Mouse (Mus musculus) intestine, embryonic 14.5 days (tissue): ENCODE measurements around the gene Wdr5b. TPM values are rescaled to one million over a fixed set of nuclear protein-coding genes. Genes with fewer than 3 reads are reported as not detected.

Experiments used
- ATAC-seq: fragments of 200-750 bp; cut with Nextera tagmentation; replicated peaks from 2 replicates; pipeline ENCODE4 v1.8.0; 2017; ENCODE audit warnings: low read depth, moderate number of reproducible peaks, moderate TSS enrichment, moderate library complexity; ENCODE audit not compliant: low FRiP score, low TSS enrichment
- DNase-seq: peaks from one replicate; pipeline ENCODE4 v3.0.0-alpha.2; 2018; ENCODE audit warnings: low spot score
- H3K27ac ChIP-seq: fragments of 300-500 bp; sonication (generic); 2 replicates; pipeline ENCODE4 v1.5.1; 2014; ENCODE audit warnings: low read depth, mild to moderate bottlenecking, control low read depth
- H3K27me3 ChIP-seq: fragments of 300-500 bp; sonication (generic); replicated peaks from 2 replicates; pipeline ENCODE4 v1.6.1; 2014; ENCODE audit warnings: low read length, control low read depth; ENCODE audit not compliant: control insufficient read depth, insufficient read depth
- H3K36me3 ChIP-seq: fragments of 300-500 bp; sonication (generic); 2 replicates; pipeline ENCODE4 v1.6.1; 2014; ENCODE audit warnings: low read length, control low read depth; ENCODE audit not compliant: control insufficient read depth, insufficient read depth
- H3K4me1 ChIP-seq: fragments of 300-500 bp; sonication (generic); replicated peaks from 2 replicates; pipeline ENCODE4 v1.6.1; 2014; ENCODE audit warnings: low read length, control low read depth, mixed read lengths; ENCODE audit not compliant: control insufficient read depth, insufficient read depth
- H3K4me2 ChIP-seq: fragments of 300-500 bp; sonication (generic); 2 replicates; pipeline ENCODE4 v1.6.1; 2014; ENCODE audit warnings: low read length
- H3K4me3 ChIP-seq: fragments of 300-500 bp; sonication (generic); 2 replicates; pipeline ENCODE4 v1.5.1; 2014; ENCODE audit warnings: low read depth, low read length, control low read depth, mixed read lengths
- H3K9ac ChIP-seq: fragments of 300-500 bp; sonication (generic); 2 replicates; pipeline ENCODE4 v1.6.1; 2014; ENCODE audit warnings: mild to moderate bottlenecking, low read length
- H3K9me3 ChIP-seq: fragments of 300-500 bp; sonication (generic); 2 replicates; pipeline ENCODE4 v1.6.1; 2016; ENCODE audit warnings: low read length, control low read depth; ENCODE audit not compliant: control insufficient read depth
- WGBS: fragments of 180-500 bp; shearing (Covaris S2); extraction: QIAGEN DNeasy Blood & Tissue Kit; methylation state at CpG from one replicate; pipeline ENCODE4 v1.1.7; 2014; 5-methylcytosine and 5-hydroxymethylcytosine counted together
- polyA plus RNA-seq: library from polyadenylated mRNA; unstranded; fragments of >200 nt; fragmentation: Nextera tagmentation; extraction: Ambion mirVana; gene quantifications from 2 replicates; pipeline ENCODE4 v1.2.1, GENCODE M21; 2014

Wdr5b gene
- polyA plus RNA-seq, 1 experiment from 2014 or later = 8.7 TPM

DNA sequence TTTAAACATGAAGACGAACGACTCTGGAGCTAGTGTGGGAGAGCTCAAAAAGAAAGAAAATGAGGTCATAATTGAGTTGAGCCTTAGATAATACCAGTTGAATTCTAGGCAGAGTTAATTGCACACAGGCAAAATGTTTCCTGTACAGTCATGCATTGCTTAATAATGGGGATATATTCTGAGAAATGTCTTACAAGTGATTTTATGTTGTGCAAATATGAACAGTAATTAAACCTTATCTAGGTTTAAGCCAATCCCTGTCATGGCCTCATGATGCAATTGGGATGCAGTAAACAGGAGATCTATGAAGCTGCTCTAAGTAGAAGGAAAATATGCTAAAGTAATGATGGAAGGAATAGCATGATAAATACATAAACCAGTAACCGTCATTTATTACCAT lies 33.8 kb downstream of the Wdr5b start:
- DNase-seq (no peak), ATAC-seq (no peak)
- Histone ChIP-seq H3K27ac (no peak overlapping the region), H3K9me3 (no peaks in the 10 kb centered on the region), H3K4me3 (no peak overlapping the region), H3K4me2 (no peak overlapping the region), H3K36me3 (no peaks in the 10 kb centered on the region), H3K9ac (no peak overlapping the region), H3K4me1 (peaks cover 6% of the 10 kb centered on the region; the same call in 1 of the 2 replicates), H3K27me3 (no peaks in the 10 kb centered on the region)
- WGBS = 92% methylated on average over 3 of the region's 3 CpGs

DNA sequence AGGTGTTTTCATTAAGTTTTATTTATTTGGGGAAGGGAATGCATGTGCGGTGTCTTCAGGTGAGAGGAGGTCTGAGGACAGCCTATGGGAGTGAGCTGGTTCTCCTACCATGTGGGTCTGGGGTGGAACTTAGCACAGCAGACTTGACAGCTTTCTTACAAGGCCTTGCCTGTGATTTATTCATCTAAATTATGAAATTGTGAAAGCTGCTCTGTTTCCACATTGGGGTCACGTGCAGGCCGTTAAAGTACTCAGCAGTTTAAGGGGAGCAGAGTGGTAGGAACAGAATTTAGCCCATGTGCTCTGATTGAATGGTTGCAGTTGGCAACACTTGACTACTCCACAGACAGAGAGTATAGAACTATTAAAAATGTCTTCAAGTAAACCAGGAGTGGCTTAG lies 38.9 kb downstream of the Wdr5b start:
- Histone ChIP-seq H3K27ac (no peak overlapping the region), H3K27me3 (no peaks in the 10 kb centered on the region), H3K4me2 (no peak overlapping the region), H3K36me3 (peaks cover 16% of the 10 kb centered on the region), H3K9me3 (no peaks in the 10 kb centered on the region), H3K4me1 (no peaks in the 10 kb centered on the region), H3K9ac (no peak overlapping the region), H3K4me3 (no peak overlapping the region)
- no peak for DNase-seq
- 93% methylated on average over 3 of the region's 3 CpGs for whole genome bisulfite sequencing
- ATAC-seq = no peak

DNA sequence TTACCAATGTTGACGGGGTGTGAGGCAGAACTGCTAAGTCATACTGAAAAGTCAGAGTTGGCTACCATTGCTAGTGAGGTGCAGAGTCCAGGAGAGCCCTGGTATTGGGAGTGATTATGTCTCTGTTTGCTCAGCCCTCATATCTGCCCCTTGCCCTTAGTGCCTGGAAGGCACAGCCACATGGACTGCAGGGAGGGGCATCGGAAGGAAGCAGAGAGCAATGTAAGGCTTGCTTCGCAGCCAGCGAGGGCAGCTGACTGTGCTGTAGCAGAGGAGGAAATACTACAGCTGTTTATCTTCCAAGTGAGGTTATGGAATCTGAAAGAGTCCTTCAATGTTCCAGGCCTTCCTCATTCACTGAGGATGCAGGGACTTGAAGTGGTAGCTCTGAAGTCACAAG lies 46.9 kb downstream of the Wdr5b start:
- Histone ChIP-seq H3K36me3 (peaks cover 70% of the 10 kb centered on the region), H3K9ac (no peak overlapping the region), H3K4me2 (no peak overlapping the region), H3K27me3 (no peaks in the 10 kb centered on the region), H3K27ac (no peak overlapping the region), H3K4me1 (no peaks in the 10 kb centered on the region), H3K9me3 (no peaks in the 10 kb centered on the region), H3K4me3 (no peak overlapping the region)
- peak; percentile 90 for ATAC-seq
- no peak for DNase-seq
- 64% methylated on average over 4 of the region's 4 CpGs for WGBS

DNA sequence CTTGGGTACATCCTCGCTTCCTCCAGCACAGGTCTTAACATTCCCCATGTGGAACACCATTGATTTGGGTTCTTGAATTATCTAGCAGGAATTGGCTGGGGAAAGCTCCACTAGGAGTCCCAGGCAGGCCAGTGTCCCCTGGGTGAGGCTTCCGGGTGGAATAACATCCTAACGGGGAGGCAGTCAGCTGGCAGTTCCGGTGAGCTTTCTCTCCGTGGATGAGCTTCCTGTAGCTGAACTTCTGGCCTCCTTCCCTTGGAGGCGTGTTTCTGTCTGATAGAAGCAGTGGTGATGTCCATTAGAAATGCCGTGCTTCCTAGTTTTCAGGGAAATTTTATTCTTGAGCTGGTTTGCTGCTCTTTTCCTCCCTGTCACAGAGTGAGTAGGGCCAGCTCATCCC lies 48.1 kb downstream of the Wdr5b start:
- Histone ChIP-seq H3K9ac (no peak overlapping the region), H3K27me3 (no peaks in the 10 kb centered on the region), H3K9me3 (no peaks in the 10 kb centered on the region), H3K4me3 (no peak overlapping the region), H3K4me2 (no peak overlapping the region), H3K27ac (no peak overlapping the region), H3K4me1 (no peaks in the 10 kb centered on the region), H3K36me3 (peaks cover 65% of the 10 kb centered on the region)
- ATAC-seq (no peak), DNase-seq (no peak)
- WGBS = 86% methylated on average over 7 of the region's 7 CpGs

DNA sequence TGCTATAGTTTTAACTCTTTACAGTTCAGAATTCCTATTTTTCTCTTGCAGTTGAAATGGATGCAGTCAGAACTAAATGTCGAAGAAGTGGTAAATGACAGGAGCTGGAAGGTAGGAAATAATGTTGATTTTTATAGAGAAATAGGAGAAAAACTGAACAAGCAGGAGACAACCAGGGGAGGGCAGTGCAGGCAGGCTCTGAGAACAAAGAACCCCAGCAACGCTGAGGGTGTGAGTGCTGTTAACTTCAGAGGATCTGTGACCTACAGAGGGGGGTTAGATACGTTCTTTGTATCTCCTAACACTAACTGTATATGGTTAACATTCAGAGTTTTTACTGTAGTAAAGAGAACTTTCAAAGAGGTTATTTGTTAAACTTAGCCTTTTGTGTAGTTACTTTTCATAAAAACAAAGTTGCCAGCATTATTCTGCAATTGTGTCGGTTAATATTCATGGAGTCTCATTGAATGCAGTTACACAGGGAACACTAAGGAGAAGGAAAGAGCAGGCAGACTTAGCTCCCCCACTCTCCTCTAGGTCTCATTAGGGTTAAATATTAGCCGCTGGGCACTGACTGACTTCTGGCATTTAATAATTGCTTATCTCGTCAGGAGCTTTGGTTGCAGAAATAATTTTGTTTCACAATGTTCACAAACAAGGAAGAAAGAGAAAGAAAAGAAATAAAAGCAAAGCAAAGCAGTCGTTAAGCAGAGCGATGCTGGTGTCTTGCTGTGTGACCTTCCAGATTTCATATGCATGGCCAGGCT lies 49.0 kb downstream of the Wdr5b start:
- H3K4me2 ChIP-seq = no peak overlapping the region
- ATAC-seq (no peak), DNase-seq (no peak)
- 0 out of 2 replicates have a peak overlapping the region, but pooled peaks have one; percentile 22 for H3K27ac ChIP-seq
- no peaks in the 10 kb centered on the region for H3K27me3 ChIP-seq
- H3K4me3 ChIP-seq = no peak overlapping the region
- WGBS = 75% methylated on average over 8 of the region's 8 CpGs
- H3K36me3 ChIP-seq = peaks cover 61% of the 10 kb centered on the region
- no peaks in the 10 kb centered on the region for H3K4me1 ChIP-seq
- H3K9me3 ChIP-seq = no peaks in the 10 kb centered on the region
- H3K9ac ChIP-seq = no peak overlapping the region

DNA sequence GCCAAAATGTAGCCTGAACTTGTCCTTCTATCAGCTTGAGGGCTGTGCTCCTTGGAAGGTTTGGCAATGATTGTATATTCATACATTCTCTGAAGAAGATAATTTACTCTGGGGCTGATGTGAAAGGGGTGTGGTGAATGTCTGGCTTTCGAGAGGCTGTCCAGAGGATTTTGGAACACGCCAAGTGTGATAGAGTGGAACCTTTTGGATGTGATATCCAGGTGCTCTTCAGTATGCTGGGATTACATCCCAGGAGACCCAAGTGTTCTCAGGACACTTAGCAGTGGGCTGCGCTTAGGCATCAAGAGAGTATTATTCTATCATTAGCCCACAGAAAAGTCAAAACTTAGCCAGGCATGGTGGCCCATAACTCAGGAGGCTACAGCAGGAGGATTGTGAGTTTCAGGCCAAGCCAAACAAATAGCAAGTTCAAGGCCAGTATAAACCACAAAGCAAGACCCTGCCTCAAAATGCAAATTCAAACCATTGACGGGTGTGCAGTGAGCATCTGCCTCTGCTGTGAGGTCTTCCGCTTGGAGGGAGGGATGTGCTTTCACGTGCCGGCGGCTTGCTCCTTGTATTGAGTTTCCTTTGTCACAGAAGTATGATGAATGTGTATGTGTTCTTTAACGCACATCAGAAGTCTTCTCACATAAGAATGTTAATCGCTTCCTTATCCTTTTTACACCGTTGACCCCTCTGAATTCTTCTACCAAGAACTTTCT lies 50.0 kb downstream of the Wdr5b start:
- Histone ChIP-seq H3K9ac (no peak overlapping the region), H3K9me3 (no peaks in the 10 kb centered on the region), H3K4me2 (no peak overlapping the region), H3K36me3 (peaks cover 52% of the 10 kb centered on the region), H3K4me3 (no peak overlapping the region), H3K4me1 (no peaks in the 10 kb centered on the region), H3K27ac (no peak overlapping the region), H3K27me3 (no peaks in the 10 kb centered on the region)
- DNase-seq (no peak), ATAC-seq (no peak)
- whole genome bisulfite sequencing = 92% methylated on average over 11 of the region's 11 CpGs

Other genes starting within 250 kb of the Wdr5b start
- 1.6 and 2.1 TPM in 2 replicates for gene Parp14, start 169.6 kb upstream of the Wdr5b start, polyA plus RNA-seq
- gene Parp9, start 102.7 kb upstream of the Wdr5b start, polyA plus RNA-seq = 9.3 and 11.0 TPM in 2 replicates
- 8.0 and 8.2 TPM in 2 replicates for gene Dtx3l, start 102.0 kb upstream of the Wdr5b start, polyA plus RNA-seq
- gene Kpna1, start 62.4 kb upstream of the Wdr5b start, polyA plus RNA-seq = 44.4 and 48.1 TPM in 2 replicates
- 424 and 457 TPM in 2 replicates for gene Fam162a, start 30.4 kb downstream of the Wdr5b start, polyA plus RNA-seq
- gene Ccdc58, start 30.5 kb downstream of the Wdr5b start, polyA plus RNA-seq = 92.4 and 93.1 TPM in 2 replicates
- gene Csta1, start 90.1 kb downstream of the Wdr5b start, polyA plus RNA-seq = 0.05 TPM in 1 of 2 replicates, not detected in the other
- not detected in 2 replicates for gene Stfa2l1, start 115.6 kb downstream of the Wdr5b start, polyA plus RNA-seq
- gene Gm5483, start 143.0 kb downstream of the Wdr5b start, polyA plus RNA-seq = 1.6 TPM in 1 of 2 replicates, not detected in the other
- not detected in 2 replicates for gene Gm5416, start 169.2 kb downstream of the Wdr5b start, polyA plus RNA-seq
- not detected in 2 replicates for gene 2010005H15Rik, start 180.3 kb downstream of the Wdr5b start, polyA plus RNA-seq
- gene Stfa1, start 235.8 kb downstream of the Wdr5b start, polyA plus RNA-seq = 0.70 and 2.6 TPM in 2 replicates